In the genomic region with DNA sequence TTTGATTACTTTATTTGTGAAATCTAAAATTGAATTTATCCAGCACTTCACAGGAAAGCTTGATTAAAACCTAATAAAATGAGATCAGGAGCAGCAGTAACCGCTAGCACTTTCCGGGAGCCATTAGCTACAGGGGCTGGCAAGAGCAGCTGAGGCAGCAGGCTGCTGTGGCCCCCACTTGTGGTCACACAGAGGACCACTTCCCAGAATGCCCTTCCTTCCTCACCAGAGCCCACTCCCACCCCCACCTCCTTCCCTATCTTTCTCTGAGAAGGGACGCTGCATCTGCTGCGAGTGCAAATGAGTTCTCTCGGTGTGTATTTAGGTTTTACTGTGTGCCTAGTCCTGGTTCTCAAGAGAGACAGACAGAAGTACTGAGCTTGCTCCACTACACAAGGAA, we compare ENCODE assay signal across 22 mouse cellular contexts.
A peak's percentile ranks its signal among the peaks of the same experiment; 100 is the strongest.
DNase-seq lines count a peak whose midpoint lies in the region; ATAC-seq and TF ChIP-seq lines count a peak whose summit lies in the region.
"Had no signal": no experiment of that assay in that cellular context is flagged by ENCODE, and none has a peak within 500 bp of the region (broad histone marks: within the 10 kb centered on the region; RNA-seq: fewer than 3 reads in every experiment).

No protein-coding gene starts in this region.

- ATAC-seq in heart, embryonic 12.5 days (ENCODE audit: insufficient number of reproducible peaks, low FRiP score) = no peak
- ATAC-seq in common myeloid progenitor, adult 5-6 weeks (replicated peaks; ENCODE audit: low read depth, poor library complexity, severe bottlenecking) = peak; percentile 66
- peak; percentile 55; the same call in 1 of the 2 replicates for ATAC-seq in granulocyte monocyte progenitor cell, adult 5-6 weeks (replicated peaks; ENCODE audit: poor library complexity, severe bottlenecking)
- no peak for ATAC-seq in intestine, embryonic 16.5 days
- ATAC-seq in kidney, embryonic 15.5 days (replicated peaks; ENCODE audit: low FRiP score) = no peak
- ATAC-seq: activated CD4-positive, CD25-positive, alpha-beta regulatory T cell, adult 4 months; CD4-positive, CD25-positive, alpha-beta regulatory T cell, adult 4 months; Patski had no signal

- no peak overlapping the region for H3K4me2 ChIP-seq in heart, embryonic 12.5 days
- no peak overlapping the region for H3K4me2 ChIP-seq in intestine, embryonic 16.5 days (ENCODE audit: low read depth, low read length)
- no peak overlapping the region for H3K4me2 ChIP-seq in kidney, embryonic 15.5 days

- H3K27ac ChIP-seq in heart, embryonic 12.5 days (ENCODE audit: poor library complexity, severe bottlenecking) = no peak overlapping the region
- no peak overlapping the region for H3K27ac ChIP-seq in layer of hippocampus, adult 2 months
- no peak overlapping the region for H3K27ac ChIP-seq in intestine, embryonic 16.5 days (ENCODE audit: low read length)
- no peak overlapping the region for H3K27ac ChIP-seq in kidney, embryonic 15.5 days

- H3K27me3 ChIP-seq in heart, embryonic 12.5 days (replicated peaks) = no peaks in the 10 kb centered on the region
- H3K27me3 ChIP-seq in intestine, embryonic 16.5 days (replicated peaks; ENCODE audit: control insufficient read depth, insufficient read depth, low read length) = no peaks in the 10 kb centered on the region
- no peaks in the 10 kb centered on the region for H3K27me3 ChIP-seq in kidney, embryonic 15.5 days
- H3K27me3 ChIP-seq: CH12.LX, Patski had no signal

- no peaks in the 10 kb centered on the region for H3K36me3 ChIP-seq in heart, embryonic 12.5 days
- no peaks in the 10 kb centered on the region for H3K36me3 ChIP-seq in intestine, embryonic 16.5 days (ENCODE audit: control insufficient read depth, insufficient read depth, low read length)
- H3K36me3 ChIP-seq in kidney, embryonic 15.5 days = no peaks in the 10 kb centered on the region
- H3K36me3 ChIP-seq: G1E had no signal

- DNase-seq in heart, adult 11 months = peak; percentile 46
- no peak for DNase-seq in layer of hippocampus, adult 2 months (ENCODE audit: low spot score in 2 of 2)
- no peak for DNase-seq in layer of hippocampus, postnatal 36 days
- DNase-seq: adrenal gland, adult 2 months; adrenal gland, adult 8-10 months; adrenal gland, postnatal 10 days; adrenal gland, postnatal 14 days; adrenal gland, postnatal 25 days; adrenal gland, postnatal 36 days; B cell, adult 2 months; cerebellum, adult 11 months; cerebellum, adult 11-12 months had no signal

- WGBS in heart, embryonic 12.5 days = 65% methylated on average over 5 of the region's 5 CpGs
- 73% methylated on average over 5 of the region's 5 CpGs for WGBS in intestine, embryonic 16.5 days
- WGBS in kidney, embryonic 15.5 days = 79% methylated on average over 5 of the region's 5 CpGs

- no peaks in the 10 kb centered on the region for H3K9me3 ChIP-seq in heart, embryonic 12.5 days (replicated peaks)
- H3K9me3 ChIP-seq in intestine, embryonic 16.5 days (ENCODE audit: control insufficient read depth, low read length) = no peaks in the 10 kb centered on the region
- no peaks in the 10 kb centered on the region for H3K9me3 ChIP-seq in kidney, embryonic 15.5 days (replicated peaks)
- H3K9me3 ChIP-seq: G1E had no signal

- no peak overlapping the region for H3K9ac ChIP-seq in heart, embryonic 12.5 days
- H3K9ac ChIP-seq in intestine, embryonic 16.5 days (ENCODE audit: low read depth, low read length) = no peak overlapping the region
- no peak overlapping the region for H3K9ac ChIP-seq in kidney, embryonic 15.5 days

- TF ChIP-seq CTCF in layer of hippocampus, adult 2 months (conservative IDR thresholded peaks at IDR 0.05) = peak; percentile 13; the same call in 1 of the 2 replicates

- H3K4me1 ChIP-seq in heart, embryonic 12.5 days (replicated peaks) = peaks cover 5% of the 10 kb centered on the region
- H3K4me1 ChIP-seq in intestine, embryonic 16.5 days (ENCODE audit: control insufficient read depth, insufficient read depth, low read length) = no peaks in the 10 kb centered on the region
- H3K4me1 ChIP-seq in kidney, embryonic 15.5 days = 0 out of 2 replicates have a peak, but pooled peaks cover 5% of the 10 kb centered on the region

- no peak overlapping the region for H3K4me3 ChIP-seq in heart, embryonic 12.5 days
- H3K4me3 ChIP-seq in layer of hippocampus, adult 2 months = no peak overlapping the region
- H3K4me3 ChIP-seq in intestine, embryonic 16.5 days (ENCODE audit: low read length) = no peak overlapping the region
- no peak overlapping the region for H3K4me3 ChIP-seq in kidney, embryonic 15.5 days (replicated peaks)

Comparison
In these comparisons a context has a peak if more than half of its experiments do, and no peak if none do; other contexts are left out.
1. ATAC-seq: peak in common myeloid progenitor, adult 5-6 weeks (single experiment) and granulocyte monocyte progenitor cell, adult 5-6 weeks (single experiment); none in heart, embryonic 12.5 days (single experiment), intestine, embryonic 16.5 days (single experiment) and kidney, embryonic 15.5 days (single experiment).